28 mouse cellular contexts compared by ENCODE assay signal in the genomic region with DNA sequence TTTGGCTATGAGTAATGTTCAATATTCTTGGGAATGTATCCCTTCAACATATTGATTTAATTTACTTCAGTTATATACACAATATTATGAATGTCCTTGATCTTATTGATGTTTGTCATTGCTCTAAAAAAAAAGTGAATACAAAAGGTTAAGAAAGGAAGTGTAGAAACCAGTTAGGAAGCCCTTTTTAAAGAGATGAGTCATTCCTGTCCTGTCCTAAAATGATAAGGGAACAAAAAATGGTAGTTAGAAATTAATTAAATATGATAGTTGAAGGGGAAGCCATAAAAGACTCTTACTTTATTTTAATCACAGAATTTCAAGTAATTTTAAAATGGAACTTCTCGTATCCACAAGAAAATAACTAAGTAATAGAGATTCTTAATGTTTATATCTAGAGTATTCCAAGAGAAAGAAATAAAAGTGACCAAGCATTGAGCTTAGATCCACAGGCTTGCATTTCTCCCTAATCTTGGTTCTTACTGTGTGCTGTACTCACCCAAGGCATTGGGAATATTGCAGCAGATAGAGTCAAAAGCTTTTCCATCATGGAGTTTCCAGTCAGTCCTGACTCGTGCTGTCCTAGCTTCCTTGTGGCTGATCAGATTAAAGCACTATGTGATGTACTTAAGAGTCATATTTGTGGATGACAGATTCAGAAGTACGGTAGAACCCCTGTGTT.
"Had no signal": no experiment of that assay in that cellular context is flagged by ENCODE, and none has a peak within 500 bp of the region (broad histone marks: within the 10 kb centered on the region; RNA-seq: fewer than 3 reads in every experiment).

No protein-coding gene starts in this region.

- ATAC-seq: hindbrain, embryonic 16.5 days; inflammation-experienced regulatory T-cells, adult 6 months; intestine, embryonic 15.5 days; intestine, postnatal 0 days had no signal

- H3K4me1 ChIP-seq: heart, embryonic 10.5 days; heart, embryonic 12.5 days; hindbrain, embryonic 10.5 days; hindbrain, embryonic 12.5 days; intestine, embryonic 15.5 days; limb, embryonic 12.5 days; liver, embryonic 13.5 days had no signal

- DNase-seq: gastrocnemius, adult 2 months; gastrocnemius, postnatal 10 days; gastrocnemius, postnatal 25 days; heart, adult 18-20 months; heart, postnatal 10 days; heart, postnatal 4 days; kidney, adult 18-20 months; kidney, adult 8-10 months; kidney, postnatal 10 days; kidney, postnatal 25 days; kidney, postnatal 4 days; layer of hippocampus, adult 9-11 months; layer of hippocampus, postnatal 36 days; liver; liver, embryonic 13.5 days had no signal

- H3K27ac ChIP-seq: gastrocnemius, adult 2 months; heart, embryonic 10.5 days; hindbrain, embryonic 10.5 days; hindbrain, embryonic 12.5 days; hindbrain, embryonic 14.5 days; intestine, embryonic 15.5 days; layer of hippocampus, adult 2 months; limb, embryonic 10.5 days; limb, embryonic 12.5 days; liver, embryonic 13.5 days had no signal

- H3K4me3 ChIP-seq: gastrocnemius, adult 2 months; heart, embryonic 10.5 days; heart, embryonic 12.5 days; hindbrain, embryonic 10.5 days; hindbrain, embryonic 12.5 days; intestine, embryonic 15.5 days; layer of hippocampus, adult 2 months; limb, embryonic 10.5 days; limb, embryonic 12.5 days; liver, embryonic 13.5 days had no signal

- H3K9ac ChIP-seq: heart, embryonic 12.5 days; hindbrain, embryonic 12.5 days; hindbrain, embryonic 14.5 days; intestine, embryonic 15.5 days; limb, embryonic 12.5 days; liver, embryonic 13.5 days had no signal

- H3K27me3 ChIP-seq: heart, embryonic 12.5 days; hindbrain, embryonic 12.5 days; intestine, embryonic 15.5 days; limb, embryonic 12.5 days; liver, embryonic 13.5 days had no signal

- H3K36me3 ChIP-seq: heart, embryonic 10.5 days; heart, embryonic 12.5 days; hindbrain, embryonic 10.5 days; hindbrain, embryonic 12.5 days; intestine, embryonic 15.5 days; limb, embryonic 10.5 days; limb, embryonic 12.5 days; liver, embryonic 13.5 days had no signal

- H3K9me3 ChIP-seq: heart, embryonic 10.5 days; heart, embryonic 12.5 days; hindbrain, embryonic 10.5 days; hindbrain, embryonic 12.5 days; intestine, embryonic 15.5 days; limb, embryonic 10.5 days; limb, embryonic 12.5 days; liver, embryonic 13.5 days had no signal

- H3K4me2 ChIP-seq: heart, embryonic 12.5 days; hindbrain, embryonic 12.5 days; hindbrain, embryonic 14.5 days; intestine, embryonic 15.5 days; limb, embryonic 12.5 days; liver, embryonic 11.5 days; liver, embryonic 13.5 days had no signal
